ENCODE assay signal across 11 mouse cellular contexts in the genomic region with DNA sequence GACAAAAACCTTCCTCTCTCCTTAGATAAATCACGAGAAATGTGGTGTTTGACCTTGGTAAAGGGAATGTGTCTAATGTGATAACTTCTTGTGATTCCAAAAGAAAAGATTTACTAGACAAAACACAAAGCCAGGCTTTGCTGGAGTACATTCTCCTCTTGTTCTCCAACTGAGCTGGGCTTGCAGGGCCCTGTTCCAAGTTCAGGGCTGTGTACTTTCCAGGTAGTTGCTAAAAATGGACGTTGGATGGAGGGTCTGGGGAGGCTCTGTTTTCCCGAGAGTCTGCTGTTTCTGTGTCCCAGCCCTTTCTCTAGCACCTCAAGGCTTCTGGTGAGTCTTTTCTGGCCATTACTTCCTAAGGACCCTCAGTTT. TPM values are rescaled to one million over a fixed set of nuclear protein-coding genes. Genes with fewer than 3 reads are reported as not detected.
DNase-seq lines count a peak whose midpoint lies in the region; ATAC-seq and TF ChIP-seq lines count a peak whose summit lies in the region.
"Had no signal": no experiment of that assay in that cellular context is flagged by ENCODE, and none has a peak within 500 bp of the region (broad histone marks: within the 10 kb centered on the region; RNA-seq: fewer than 3 reads in every experiment).

No protein-coding gene starts in this region.

- ATAC-seq in kidney, embryonic 15.5 days (replicated peaks; ENCODE audit: low FRiP score): no peak
- ATAC-seq in G1E (ENCODE audit: extremely low read depth, insufficient number of reproducible peaks, low FRiP score, poor library complexity, severe bottlenecking): no peak
- no peak for ATAC-seq in liver, embryonic 12.5 days

- TF ChIP-seq CTCF in G1E (IDR thresholded peaks at IDR 0.05; ENCODE audit: low read depth, low read length): no peak
- no peak for TF ChIP-seq CTCF in embryonic fibroblast, embryonic 13.5 days (IDR thresholded peaks at IDR 0.05; ENCODE audit: borderline replicate concordance, insufficient read depth, low read length)

- peak overlapping the region; percentile 42 for H3K27ac ChIP-seq in kidney, embryonic 15.5 days
- peak overlapping the region; percentile 90 for H3K27ac ChIP-seq in embryonic fibroblast, embryonic 13.5 days (ENCODE audit: insufficient read depth, low read length)
- peak overlapping the region; percentile 97 for H3K27ac ChIP-seq in liver, embryonic 12.5 days

- 49% methylated on average over 3 of the region's 3 CpGs for WGBS in kidney, embryonic 15.5 days
- WGBS in liver, embryonic 12.5 days (ENCODE audit: insufficient replicate concordance): 10% methylated on average over 3 of the region's 3 CpGs

- DNase-seq in kidney, postnatal 4 days: no peak
- no peak for DNase-seq in G1E (ENCODE audit: low spot score)
- no peak for DNase-seq in adrenal gland, adult (ENCODE audit: inconsistent age in 2 of 2, low spot score in 1 of 2)
- DNase-seq in adrenal gland, postnatal 14 days: no peak
- DNase-seq in embryo, embryonic 10 days (ENCODE audit: low spot score): no peak
- DNase-seq: cerebellum, adult 9-11 months had no signal

- H3K4me2 ChIP-seq in kidney, embryonic 15.5 days: peak overlapping the region; percentile 100
- H3K4me2 ChIP-seq in liver, embryonic 12.5 days: peak overlapping the region; percentile 80

- peak overlapping the region; percentile 86; the same call in 1 of the 2 replicates for H3K4me3 ChIP-seq in kidney, embryonic 15.5 days (replicated peaks)
- peak overlapping the region; percentile 96 for H3K4me3 ChIP-seq in G1E (ENCODE audit: low read depth, low read length)
- H3K4me3 ChIP-seq in embryonic fibroblast, embryonic 13.5 days (ENCODE audit: insufficient read depth, low read length): peak overlapping the region; percentile 75
- H3K4me3 ChIP-seq in liver, embryonic 12.5 days: peak overlapping the region; percentile 97

- H3K4me1 ChIP-seq in kidney, embryonic 15.5 days: peaks cover 62% of the 10 kb centered on the region
- peaks cover 81% of the 10 kb centered on the region for H3K4me1 ChIP-seq in G1E (ENCODE audit: insufficient read depth, low read depth, low read length)
- peaks cover 43% of the 10 kb centered on the region for H3K4me1 ChIP-seq in embryonic fibroblast, embryonic 13.5 days (ENCODE audit: control insufficient read depth, insufficient read depth, low read length)
- H3K4me1 ChIP-seq in liver, embryonic 12.5 days: peaks cover 82% of the 10 kb centered on the region

- H3K27me3 ChIP-seq in kidney, embryonic 15.5 days: no peaks in the 10 kb centered on the region
- H3K27me3 ChIP-seq in G1E (ENCODE audit: insufficient read depth, low read length): peaks cover under 1% of the 10 kb centered on the region; the same call in 1 of the 2 replicates
- no peaks in the 10 kb centered on the region for H3K27me3 ChIP-seq in liver, embryonic 12.5 days (replicated peaks)

- H3K9me3 ChIP-seq in kidney, embryonic 15.5 days (replicated peaks): no peaks in the 10 kb centered on the region
- H3K9me3 ChIP-seq in G1E (replicated peaks): no peaks in the 10 kb centered on the region
- H3K9me3 ChIP-seq in liver, embryonic 12.5 days (replicated peaks): no peaks in the 10 kb centered on the region

- peak overlapping the region; percentile 21; the same call in 1 of the 2 replicates for H3K9ac ChIP-seq in kidney, embryonic 15.5 days
- peak overlapping the region; percentile 99 for H3K9ac ChIP-seq in liver, embryonic 12.5 days

- no peaks in the 10 kb centered on the region for H3K36me3 ChIP-seq in kidney, embryonic 15.5 days
- peaks cover 54% of the 10 kb centered on the region for H3K36me3 ChIP-seq in G1E (replicated peaks)
- H3K36me3 ChIP-seq in liver, embryonic 12.5 days: peaks cover 39% of the 10 kb centered on the region

- TF ChIP-seq POLR2A in embryonic fibroblast, embryonic 13.5 days (IDR thresholded peaks at IDR 0.05; ENCODE audit: low read depth, low read length): no peak

RNA-seq across cellular contexts. Expression of gene Mafk, which starts 1.6 kb away (rescaled TPM):
- polyA plus RNA-seq in kidney, embryonic 15.5 days (2015; fragmentation: Nextera tagmentation; extraction: Ambion mirVana): 10.6 and 11.1 TPM in 2 replicates
- total RNA-seq in G1E (2014; fragmentation: Nextera tagmentation): 6.6 and 14.6 TPM in 2 replicates
- total RNA-seq in G1E (2017): 24.9 and 30.9 TPM in 2 replicates
- polyA plus RNA-seq in G1E (2012): 34.5 and 39.6 TPM in 2 replicates
- 12.9 and 17.4 TPM in 2 replicates for polyA plus RNA-seq in embryonic fibroblast, embryonic 13.5 days (2011; ENCODE audit: insufficient read length, low read depth, missing spikeins)
- polyA plus RNA-seq in liver, embryonic 12.5 days (2016; fragmentation: Nextera tagmentation; extraction: Ambion mirVana): 47.7 and 48.9 TPM in 2 replicates
- total RNA-seq in adrenal gland, postnatal 14 days (2021): 25.1 and 29.8 TPM in 2 replicates

RNA-seq across cellular contexts. Expression of gene Ints1, which starts 17.5 kb away (rescaled TPM):
- polyA plus RNA-seq in kidney, embryonic 15.5 days (2015; fragmentation: Nextera tagmentation; extraction: Ambion mirVana): 26.1 and 27.7 TPM in 2 replicates
- total RNA-seq in G1E (2014; fragmentation: Nextera tagmentation) (67.6 and 84.0 TPM in 2 replicates), G1E (2017) (22.1 and 25.2 TPM in 2 replicates)
- polyA plus RNA-seq in G1E (2012): 108 and 115 TPM in 2 replicates
- 40.0 and 43.6 TPM in 2 replicates for polyA plus RNA-seq in embryonic fibroblast, embryonic 13.5 days (2011; ENCODE audit: insufficient read length, low read depth, missing spikeins)
- polyA plus RNA-seq in liver, embryonic 12.5 days (2016; fragmentation: Nextera tagmentation; extraction: Ambion mirVana): 21.8 and 23.3 TPM in 2 replicates
- 46.7 and 48.2 TPM in 2 replicates for total RNA-seq in adrenal gland, postnatal 14 days (2021)

RNA-seq across cellular contexts. Expression of gene Tmem184a, which starts 26.8 kb away (rescaled TPM):
- 5.8 and 7.2 TPM in 2 replicates for polyA plus RNA-seq in kidney, embryonic 15.5 days (2015; fragmentation: Nextera tagmentation; extraction: Ambion mirVana)
- total RNA-seq in G1E (2014; fragmentation: Nextera tagmentation) (2.4 and 3.4 TPM in 2 replicates), G1E (2017) (1.0 and 1.3 TPM in 2 replicates)
- 4.2 and 5.7 TPM in 2 replicates for polyA plus RNA-seq in G1E (2012)
- not detected in 2 replicates for polyA plus RNA-seq in embryonic fibroblast, embryonic 13.5 days (2011; ENCODE audit: insufficient read length, low read depth, missing spikeins)
- 1.6 TPM in 2 replicates for polyA plus RNA-seq in liver, embryonic 12.5 days (2016; fragmentation: Nextera tagmentation; extraction: Ambion mirVana)
- total RNA-seq in adrenal gland, postnatal 14 days (2021): 0.56 and 0.89 TPM in 2 replicates
- total RNA-seq: heart, postnatal 36 days had no signal

RNA-seq across cellular contexts. Expression of gene Gm26938, which starts 33.3 kb away (rescaled TPM):
- polyA plus RNA-seq in kidney, embryonic 15.5 days (2015; fragmentation: Nextera tagmentation; extraction: Ambion mirVana): not detected in 2 replicates
- not detected in 2 replicates for total RNA-seq in G1E (2014; fragmentation: Nextera tagmentation)
- total RNA-seq in G1E (2017): not detected in 2 replicates
- not detected in 2 replicates for polyA plus RNA-seq in G1E (2012)
- polyA plus RNA-seq in embryonic fibroblast, embryonic 13.5 days (2011; ENCODE audit: insufficient read length, low read depth, missing spikeins): not detected in 2 replicates
- not detected in 2 replicates for polyA plus RNA-seq in liver, embryonic 12.5 days (2016; fragmentation: Nextera tagmentation; extraction: Ambion mirVana)
- total RNA-seq in adrenal gland, postnatal 14 days (2021): not detected in 2 replicates
- total RNA-seq: heart, postnatal 36 days; monocyte, adult 5-6 weeks had no signal

RNA-seq across cellular contexts. Expression of gene Psmg3, which starts 33.7 kb away (rescaled TPM):
- 74.0 and 77.8 TPM in 2 replicates for polyA plus RNA-seq in kidney, embryonic 15.5 days (2015; fragmentation: Nextera tagmentation; extraction: Ambion mirVana)
- total RNA-seq in G1E (2014; fragmentation: Nextera tagmentation): 14.0 and 17.5 TPM in 2 replicates
- 29.3 and 34.7 TPM in 2 replicates for total RNA-seq in G1E (2017)
- 50.3 and 52.7 TPM in 2 replicates for polyA plus RNA-seq in G1E (2012)
- polyA plus RNA-seq in embryonic fibroblast, embryonic 13.5 days (2011; ENCODE audit: insufficient read length, low read depth, missing spikeins): 15.3 and 15.8 TPM in 2 replicates
- 75.6 and 80.9 TPM in 2 replicates for polyA plus RNA-seq in liver, embryonic 12.5 days (2016; fragmentation: Nextera tagmentation; extraction: Ambion mirVana)
- total RNA-seq in adrenal gland, postnatal 14 days (2021): 14.7 and 18.3 TPM in 2 replicates

Comparison
In these comparisons a context has a peak if more than half of its experiments do, and no peak if none do; other contexts are left out.
1. H3K27ac ChIP-seq: peak in every context shown above with its lines; median percentile 97 in liver, embryonic 12.5 days; 90 in embryonic fibroblast, embryonic 13.5 days; 42 in kidney, embryonic 15.5 days.